Mouse (Mus musculus): Measurements from ENCODE around the gene Sin3a. TPM values are rescaled to one million over a fixed set of nuclear protein-coding genes. Genes with fewer than 3 reads are reported as not detected.

The Sin3a gene
- polyA plus RNA-seq (2012): 7.7 and 8.6 TPM in 2 replicates

DNA sequence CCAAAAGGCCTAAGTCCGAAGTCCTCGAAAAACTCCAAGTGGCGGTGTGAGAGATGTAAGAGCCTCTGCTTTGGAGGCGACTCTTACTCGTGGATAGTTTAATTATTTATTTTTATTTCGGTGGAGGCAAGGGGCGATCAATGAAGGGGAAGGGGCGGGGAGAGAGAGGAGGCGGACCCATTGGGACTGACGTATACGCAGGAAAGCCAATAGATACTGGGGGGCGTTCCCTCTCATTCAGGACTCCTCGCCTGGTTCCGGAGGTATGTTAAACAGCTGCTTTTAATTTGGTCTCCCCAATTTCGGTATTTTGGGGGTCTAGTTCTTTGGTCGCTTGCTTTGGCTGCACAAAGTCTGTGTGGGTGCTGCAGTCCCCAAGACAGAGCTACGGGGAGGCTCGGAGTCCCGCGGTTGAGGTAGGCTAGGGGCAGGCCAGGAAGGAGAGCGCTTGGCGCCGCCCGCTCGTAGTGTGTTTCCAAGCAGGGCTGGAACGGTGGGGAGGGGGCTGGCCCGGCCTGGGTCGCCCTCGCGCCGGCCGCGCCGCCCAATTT, at the start of gene Sin3a:
TSS of gene Sin3a (plus strand) at position 240 of the 551 bp plus-strand sequence.
- TF ChIP-seq GATA1 (IDR thresholded peaks at IDR 0.05; ENCODE audit: low read length): no peak

- no peak for TF ChIP-seq GATA1 (IDR thresholded peaks at IDR 0.05; ENCODE audit: low read length)
Measured at GRCm38 (mm10) chr9:57031756-57032155, 40.1 kb upstream of the Sin3a start.

- TF ChIP-seq GATA1 (IDR thresholded peaks at IDR 0.05; ENCODE audit: low read length): no peak
Measured at GRCm38 (mm10) chr9:57056237-57056636, 15.6 kb upstream of the Sin3a start.

- TF ChIP-seq GATA1 (IDR thresholded peaks at IDR 0.05; ENCODE audit: low read length): no peak
Measured at GRCm38 (mm10) chr9:57064164-57064563, 7.7 kb upstream of the Sin3a start.

GRCm38 (mm10) chr9:57068266-57068665, 3.6 kb upstream of the Sin3a start:
- TF ChIP-seq GATA1 (IDR thresholded peaks at IDR 0.05; ENCODE audit: low read length): no peak

DNA sequence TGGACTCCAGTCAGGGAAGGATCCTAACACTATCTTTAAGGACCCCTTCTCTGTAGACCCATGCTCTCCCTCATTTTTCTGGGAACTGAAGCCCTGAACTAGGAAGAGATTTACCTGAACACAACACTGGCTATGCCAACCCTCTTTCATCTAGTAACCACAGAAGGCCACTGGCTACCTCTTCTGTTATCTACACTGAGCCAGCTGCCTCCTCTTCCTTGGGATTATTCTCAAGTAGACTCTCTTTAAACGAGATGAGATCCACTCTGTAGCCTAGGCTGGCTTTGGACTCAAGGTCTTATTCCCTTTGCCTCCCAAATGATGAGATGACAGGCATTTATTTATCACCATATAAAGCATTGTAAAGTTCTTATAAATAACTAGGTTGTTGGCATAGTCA, 1.6 kb upstream of the Sin3a start:
- no peak for TF ChIP-seq GATA1 (IDR thresholded peaks at IDR 0.05; ENCODE audit: low read length)

DNA sequence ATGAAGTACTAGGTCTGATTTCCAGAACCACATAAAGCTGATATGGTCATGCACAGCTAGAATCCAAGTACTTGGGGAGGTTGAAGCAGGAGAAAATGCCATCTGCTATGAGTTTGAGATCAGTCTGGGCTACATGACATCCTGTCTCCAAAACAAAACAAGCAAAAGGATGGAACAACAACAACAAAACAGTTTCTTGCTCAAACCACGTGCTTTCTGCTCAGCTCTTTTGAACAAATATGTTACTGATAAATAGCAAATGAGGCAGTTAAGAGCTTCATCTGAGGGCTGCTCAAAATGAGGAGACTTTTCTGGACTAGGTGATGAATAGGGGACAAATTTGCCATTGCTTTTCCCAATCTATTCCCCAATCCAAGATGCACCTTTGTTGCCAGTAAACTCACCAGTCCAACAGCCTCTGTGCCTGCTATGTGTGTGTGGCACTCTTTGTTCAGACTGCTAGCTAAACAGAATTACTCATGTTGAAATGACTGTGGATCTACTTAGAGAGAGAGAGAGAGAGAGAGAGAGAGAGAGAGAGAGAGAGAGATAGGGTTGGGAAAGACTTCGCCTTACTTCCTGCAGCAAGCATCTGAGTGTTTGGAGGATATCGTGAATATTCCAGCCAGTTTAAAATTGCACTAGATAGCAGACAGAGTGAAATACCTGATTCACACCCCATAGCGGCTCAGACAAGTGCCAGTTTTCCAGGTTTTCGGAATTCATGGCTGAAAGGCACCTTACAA, 867 bp upstream of the Sin3a start:
- no peak for TF ChIP-seq GATA1 (IDR thresholded peaks at IDR 0.05; ENCODE audit: low read length)

- TF ChIP-seq GATA1 (IDR thresholded peaks at IDR 0.05; ENCODE audit: low read length): no peak
Measured at GRCm38 (mm10) chr9:57072526-57072988, 717 bp downstream of the Sin3a start.

DNA sequence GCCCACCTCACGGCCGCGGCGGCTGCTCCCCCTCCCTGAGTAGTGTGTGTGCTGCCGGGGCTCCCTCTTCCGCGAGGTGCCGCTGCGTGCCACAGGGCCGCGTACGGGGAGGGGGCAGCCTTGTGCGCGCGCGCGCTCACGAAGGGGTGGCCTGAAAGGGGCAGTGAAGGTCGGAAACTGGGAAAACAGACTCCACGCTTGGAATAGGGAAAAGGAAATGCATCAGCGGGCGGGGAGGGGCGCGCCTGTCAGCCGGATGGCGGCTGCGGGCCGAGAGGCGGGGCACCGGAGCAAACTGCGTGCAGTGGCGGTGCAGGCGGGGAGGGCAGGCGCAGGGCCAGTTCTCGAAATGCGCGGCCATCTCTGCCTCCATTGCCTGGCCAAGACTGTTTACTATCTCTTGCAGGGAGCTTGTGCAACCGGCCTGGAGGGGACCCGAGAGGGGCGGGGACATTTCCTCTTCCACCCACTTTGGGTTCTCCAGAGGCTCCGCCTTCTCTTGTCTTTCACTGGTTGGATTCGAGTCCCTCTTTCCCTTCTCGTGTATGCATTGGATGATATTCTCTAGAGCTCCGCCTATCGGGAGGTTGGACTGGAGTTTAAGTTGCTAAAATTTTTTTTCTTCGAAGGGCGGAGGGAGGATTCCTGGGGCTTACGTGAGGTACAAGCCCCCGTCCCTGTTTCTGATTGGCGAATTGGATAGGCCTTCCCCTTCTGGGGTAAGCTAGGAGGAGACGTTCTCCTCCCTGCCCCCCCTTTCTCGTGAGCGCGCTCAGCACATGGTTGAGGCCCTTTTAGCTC, 1.3 kb downstream of the Sin3a start:
- no peak for TF ChIP-seq GATA1 (IDR thresholded peaks at IDR 0.05; ENCODE audit: low read length)

DNA sequence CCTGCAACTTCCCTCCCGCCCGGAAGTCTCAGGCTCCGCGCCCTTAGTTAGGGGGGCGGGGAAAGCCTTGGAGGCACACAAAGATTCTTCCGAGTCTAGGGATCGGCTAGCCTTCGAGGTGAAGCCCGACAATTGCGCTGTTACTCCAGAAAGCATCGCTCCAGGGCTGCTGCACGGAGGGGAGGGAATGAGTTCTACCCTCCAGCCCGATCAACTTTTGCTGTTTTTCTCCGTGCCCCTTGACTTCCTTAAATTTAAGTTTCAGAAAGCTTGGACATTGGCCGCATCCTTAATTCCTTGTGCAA, 1.9 kb downstream of the Sin3a start:
- TF ChIP-seq GATA1 (IDR thresholded peaks at IDR 0.05; ENCODE audit: low read length): no peak

DNA sequence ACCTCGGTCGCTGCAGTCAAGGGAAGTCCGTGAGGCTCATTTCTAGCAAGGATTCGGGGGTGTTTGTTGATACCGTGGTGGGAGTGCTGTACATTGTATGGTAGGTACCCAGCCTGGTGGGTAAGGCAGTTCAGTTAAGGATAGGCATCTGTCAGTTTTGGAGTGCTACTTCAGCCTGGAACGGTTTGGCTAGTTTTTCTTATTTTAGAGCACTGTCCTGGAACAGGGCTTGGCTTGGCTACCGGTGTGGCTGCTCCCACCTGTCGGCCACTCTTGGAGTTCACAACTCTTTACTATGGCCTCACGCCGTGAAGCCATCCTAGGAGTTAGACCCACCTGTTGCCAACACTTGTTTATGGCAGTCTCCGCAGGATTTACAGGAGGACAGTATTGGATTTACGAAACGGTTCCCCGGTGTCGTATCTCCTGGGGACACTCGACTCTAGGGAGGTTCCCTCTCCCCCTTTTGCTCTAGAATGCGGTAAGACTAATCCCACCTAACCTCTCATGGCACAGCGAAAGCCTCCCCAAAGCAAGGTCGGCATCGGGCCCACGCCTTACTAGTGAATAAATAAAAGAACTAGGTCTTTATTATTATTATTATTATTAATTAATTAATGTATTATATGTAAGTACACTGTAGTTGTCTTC, 2.5 kb downstream of the Sin3a start:
- no peak for TF ChIP-seq GATA1 (IDR thresholded peaks at IDR 0.05; ENCODE audit: low read length)

DNA sequence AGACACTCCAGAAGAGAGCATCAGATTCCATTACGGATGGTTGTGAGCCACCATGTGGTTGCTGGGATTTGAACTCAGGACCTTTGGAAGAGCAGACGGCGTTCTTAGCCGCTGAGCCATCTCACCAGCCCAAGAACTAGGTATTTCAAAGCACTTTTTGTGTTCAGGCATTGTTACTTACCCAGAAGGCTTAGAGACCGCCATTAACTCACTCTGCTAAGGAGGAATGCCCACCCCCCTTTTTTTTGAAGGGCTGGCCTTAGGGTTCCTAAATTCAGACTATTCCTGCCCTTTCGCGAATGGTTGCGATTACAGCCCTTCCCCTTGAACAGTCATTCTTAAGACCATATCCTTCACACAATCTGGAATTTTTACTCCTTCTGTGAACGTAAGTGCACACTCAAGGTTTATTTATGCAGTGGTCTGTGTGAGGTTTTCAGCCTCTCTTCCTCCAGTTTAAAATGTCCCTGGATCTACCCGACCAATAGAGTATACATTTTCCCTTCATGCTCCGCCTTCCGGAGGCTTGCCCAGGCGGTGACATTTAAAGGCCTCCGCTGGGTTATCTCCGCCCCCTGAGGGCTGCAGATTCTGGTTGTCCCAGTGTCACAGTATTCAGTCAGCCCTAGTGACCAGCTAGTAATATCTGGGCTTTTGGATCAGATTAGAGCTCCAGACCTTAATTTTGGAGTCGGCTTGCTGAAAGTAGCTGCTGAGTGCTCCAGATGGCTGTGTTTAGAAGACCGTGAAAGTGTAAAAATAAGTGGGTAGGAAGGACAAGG, 3.2 kb downstream of the Sin3a start:
- TF ChIP-seq GATA1 (IDR thresholded peaks at IDR 0.05; ENCODE audit: low read length): no peak

- no peak for TF ChIP-seq GATA1 (IDR thresholded peaks at IDR 0.05; ENCODE audit: low read length)
Measured at GRCm38 (mm10) chr9:57075681-57076381, 4.0 kb downstream of the Sin3a start.
